Mouse (Mus musculus) G1E (cell line): ENCODE data around the gene Cox6b2.

ENCODE experiments used
- CTCF ChIP-seq: IDR thresholded peaks from 2 replicates; pipeline ENCODE4 v1.5.1; 2012; ENCODE audit warnings: low read depth, low read length, inconsistent platforms, mixed read lengths
- GATA1 ChIP-seq: IDR thresholded peaks from 2 replicates; pipeline ENCODE4 v1.6.1; 2012; ENCODE audit warnings: borderline replicate concordance, low read length, inconsistent platforms, mixed read lengths
- GATA2 ChIP-seq: IDR thresholded peaks from 2 replicates; pipeline ENCODE4 v1.6.1; 2012; ENCODE audit warnings: low read depth, low read length, inconsistent platforms, borderline replicate concordance
- POLR2AphosphoS5 ChIP-seq: IDR thresholded peaks from 2 replicates; pipeline ENCODE4 v1.6.1; 2012; ENCODE audit warnings: low read depth, low read length, inconsistent platforms; ENCODE audit not compliant: insufficient replicate concordance

DNA sequence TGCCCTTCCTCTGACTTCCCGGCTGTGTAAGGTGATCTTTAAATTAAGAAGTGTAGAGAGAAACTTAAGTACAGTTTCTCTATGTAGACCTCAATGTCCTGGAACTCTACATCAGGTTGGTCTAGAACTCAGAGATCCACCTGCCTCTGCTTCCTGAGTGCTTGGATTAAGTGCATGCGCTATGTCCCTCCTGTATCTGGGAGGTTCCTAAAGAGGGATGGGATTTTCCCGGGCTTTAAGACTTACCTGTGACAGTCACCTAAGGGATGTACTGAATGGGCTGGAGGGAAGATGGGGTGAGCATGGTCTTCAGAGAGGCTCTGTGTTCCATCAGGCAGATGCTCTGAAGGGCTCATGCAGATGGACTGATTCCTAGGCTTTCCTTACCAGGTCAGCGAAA is 40.8 kb upstream of the Cox6b2 start:
- TF ChIP-seq CTCF, result no peak
- TF ChIP-seq GATA1, result no peak
- TF ChIP-seq GATA2, result no peak
- no peak for TF ChIP-seq POLR2AphosphoS5
